Mouse (Mus musculus): ENCODE measurements around the gene Nox1. TPM values are rescaled to one million over a fixed set of nuclear protein-coding genes. Genes with fewer than 3 reads are reported as not detected.
"Not testable (repeated sequence)": the region's sequence is repeated elsewhere in the genome, so short reads cannot be mapped to it uniquely, and the experiment has no call there.

Nox1 gene
- not detected for total RNA-seq (2021)

- no peak for DNase-seq (ENCODE audit: extremely low spot score in 1 of 2, low spot score in 1 of 2)
Observed at GRCm38 (mm10) chrX:134221856-134222255, at the start of gene Nox1. Gene Nox1, minus strand, starts transcription at chrX:134221956.

- no peak for DNase-seq (ENCODE audit: extremely low spot score in 1 of 2, low spot score in 1 of 2)
Observed at GRCm38 (mm10) chrX:134262129-134262528, 40.4 kb upstream of the Nox1 start.

GRCm38 (mm10) chrX:134261191-134261590 lies 39.4 kb upstream of the Nox1 start:
- DNase-seq (ENCODE audit: extremely low spot score in 1 of 2, low spot score in 1 of 2): no peak

- DNase-seq (ENCODE audit: extremely low spot score in 1 of 2, low spot score in 1 of 2): no peak
Observed at GRCm38 (mm10) chrX:134248202-134248601, 26.4 kb upstream of the Nox1 start.

- DNase-seq (ENCODE audit: extremely low spot score in 1 of 2, low spot score in 1 of 2): no peak
Observed at GRCm38 (mm10) chrX:134245946-134246345, 24.2 kb upstream of the Nox1 start.

GRCm38 (mm10) chrX:134238266-134238665 lies 16.5 kb upstream of the Nox1 start:
- no peak for DNase-seq (ENCODE audit: extremely low spot score in 1 of 2, low spot score in 1 of 2)

- DNase-seq (ENCODE audit: extremely low spot score in 1 of 2, low spot score in 1 of 2): no peak
Observed at GRCm38 (mm10) chrX:134233048-134233447, 11.3 kb upstream of the Nox1 start.

GRCm38 (mm10) chrX:134220618-134221017 lies 1.1 kb downstream of the Nox1 start:
- DNase-seq (ENCODE audit: extremely low spot score in 1 of 2, low spot score in 1 of 2): no peak

- DNase-seq (ENCODE audit: extremely low spot score in 1 of 2, low spot score in 1 of 2): no peak
Observed at GRCm38 (mm10) chrX:134218161-134218560, 3.6 kb downstream of the Nox1 start.

- no peak for DNase-seq (ENCODE audit: extremely low spot score in 1 of 2, low spot score in 1 of 2)
Observed at GRCm38 (mm10) chrX:134211151-134211642, 10.6 kb downstream of the Nox1 start.

GRCm38 (mm10) chrX:134208491-134208890 lies 13.3 kb downstream of the Nox1 start:
- DNase-seq (ENCODE audit: extremely low spot score in 1 of 2, low spot score in 1 of 2): no peak

- not testable (repeated sequence) for DNase-seq (ENCODE audit: extremely low spot score in 1 of 2, low spot score in 1 of 2)
Observed at GRCm38 (mm10) chrX:134187201-134187600, 34.6 kb downstream of the Nox1 start, which contains the start of gene Arl13a. Gene Arl13a, plus strand, starts transcription at chrX:134187501.

GRCm38 (mm10) chrX:134174699-134175098 lies 47.1 kb downstream of the Nox1 start:
- DNase-seq (ENCODE audit: extremely low spot score in 1 of 2, low spot score in 1 of 2): no peak

- no peak for DNase-seq (ENCODE audit: extremely low spot score in 1 of 2, low spot score in 1 of 2)
Observed at GRCm38 (mm10) chrX:134170584-134170983, 51.2 kb downstream of the Nox1 start.

- DNase-seq (ENCODE audit: extremely low spot score in 1 of 2, low spot score in 1 of 2): no peak
Observed at GRCm38 (mm10) chrX:134163484-134163883, 58.3 kb downstream of the Nox1 start.

GRCm38 (mm10) chrX:134162826-134163225 lies 58.9 kb downstream of the Nox1 start:
- DNase-seq (ENCODE audit: extremely low spot score in 1 of 2, low spot score in 1 of 2): peak in 1 of 2 experiments; percentile 3

GRCm38 (mm10) chrX:134162043-134162720 lies 59.6 kb downstream of the Nox1 start, which contains the start of gene Xkrx:
Gene Xkrx, minus strand, starts transcription at chrX:134162076.
- no peak for DNase-seq (ENCODE audit: extremely low spot score in 1 of 2, low spot score in 1 of 2)

- DNase-seq (ENCODE audit: extremely low spot score in 1 of 2, low spot score in 1 of 2): no peak
Observed at GRCm38 (mm10) chrX:134160442-134160841, 61.3 kb downstream of the Nox1 start.

GRCm38 (mm10) chrX:134158151-134158550 lies 63.6 kb downstream of the Nox1 start:
- DNase-seq (ENCODE audit: extremely low spot score in 1 of 2, low spot score in 1 of 2): no peak

GRCm38 (mm10) chrX:134141986-134142385 lies 79.8 kb downstream of the Nox1 start:
- DNase-seq (ENCODE audit: extremely low spot score in 1 of 2, low spot score in 1 of 2): no peak

GRCm38 (mm10) chrX:134141551-134141950 lies 80.2 kb downstream of the Nox1 start:
- no peak for DNase-seq (ENCODE audit: extremely low spot score in 1 of 2, low spot score in 1 of 2)

GRCm38 (mm10) chrX:134140024-134140423 lies 81.7 kb downstream of the Nox1 start:
- DNase-seq (ENCODE audit: extremely low spot score in 1 of 2, low spot score in 1 of 2): no peak
